Mouse (Mus musculus): Measurements from ENCODE around the gene Rnf183.

DNA sequence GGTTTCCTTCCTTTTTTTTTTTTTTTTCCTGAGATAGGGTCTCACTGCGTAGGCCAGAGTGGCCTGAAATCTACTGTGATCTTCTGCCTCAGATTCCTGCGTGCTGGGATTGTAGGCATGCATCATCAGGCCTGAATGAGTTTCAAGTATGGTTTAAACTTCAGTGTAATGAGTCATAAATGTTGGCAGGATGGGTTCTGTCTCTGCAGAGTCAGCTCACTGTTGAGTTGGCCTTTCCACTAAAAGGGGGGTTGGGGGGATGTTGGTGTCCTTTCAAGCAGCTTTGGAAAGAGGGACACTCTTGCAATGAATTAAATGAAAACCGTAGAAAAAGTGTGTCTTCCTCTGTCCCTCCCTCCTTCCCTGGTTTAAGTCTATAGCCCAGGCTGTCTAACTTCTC, 36.1 kb downstream of the Rnf183 start:
- TF ChIP-seq CTCF (IDR thresholded peaks at IDR 0.05; ENCODE audit: extremely low read depth, insufficient read length, insufficient replicate concordance, low read depth, low read length) (no peak), POLR2A (IDR thresholded peaks at IDR 0.05; ENCODE audit: low read depth, low read length) (no peak)

Measured in small intestine, adult 2 months (tissue).